Comparison of ENCODE assay signal across 13 mouse cellular contexts in genomic region chr17:50427331-50428003, GRCm38 (mm10).
DNase-seq lines count a peak whose midpoint lies in the region; ATAC-seq and TF ChIP-seq lines count a peak whose summit lies in the region.
"Had no signal": no experiment of that assay in that cellular context is flagged by ENCODE, and none has a peak within 500 bp of the region (broad histone marks: within the 10 kb centered on the region; RNA-seq: fewer than 3 reads in every experiment).

No protein-coding gene starts in this region.

- H3K27me3 ChIP-seq in hindbrain, embryonic 11.5 days (ENCODE audit: control insufficient read depth, insufficient read depth, low read length): no peaks in the 10 kb centered on the region
- H3K27me3 ChIP-seq in midbrain, postnatal 0 days (ENCODE audit: insufficient read depth, low read length): no peaks in the 10 kb centered on the region
- H3K27me3 ChIP-seq in intestine, postnatal 0 days (replicated peaks; ENCODE audit: control insufficient read depth, insufficient read depth, low read length): no peaks in the 10 kb centered on the region
- H3K27me3 ChIP-seq: limb, embryonic 15.5 days had no signal

- peak overlapping the region; percentile 16; the same call in 1 of the 2 replicates for H3K9ac ChIP-seq in hindbrain, embryonic 11.5 days (ENCODE audit: low read depth, low read length)
- H3K9ac ChIP-seq in midbrain, postnatal 0 days (replicated peaks; ENCODE audit: low read length, poor library complexity, severe bottlenecking): no peak overlapping the region
- no peak overlapping the region for H3K9ac ChIP-seq in intestine, postnatal 0 days (ENCODE audit: low read depth, low read length)
- H3K9ac ChIP-seq: limb, embryonic 15.5 days had no signal

- peak; percentile 90 for DNase-seq in R1 (ENCODE audit: low read depth, low spot score)
- peak; percentile 37 for DNase-seq in embryo, embryonic 10 days (ENCODE audit: low spot score)
- DNase-seq in hindbrain, embryonic 11.5 days (ENCODE audit: low spot score): peak; percentile 48
- DNase-seq in midbrain, postnatal 0 days (ENCODE audit: low spot score): peak; percentile 35
- DNase-seq in adrenal gland, adult 8-10 months: no peak
- no peak for DNase-seq in testis, postnatal 14 days (ENCODE audit: low spot score)
- no peak for DNase-seq in right cerebral cortex, postnatal 36 days (ENCODE audit: low spot score in 2 of 2)
- DNase-seq: adrenal gland, postnatal 14 days; lung, postnatal 4 days; thymus, postnatal 36 days had no signal

- 13% methylated on average over 10 of the region's 10 CpGs for whole genome bisulfite sequencing in hindbrain, embryonic 11.5 days
- WGBS in midbrain, postnatal 0 days: 7% methylated on average over 10 of the region's 10 CpGs
- WGBS in intestine, postnatal 0 days: 45% methylated on average over 10 of the region's 10 CpGs

- peak overlapping the region; percentile 32 for H3K4me2 ChIP-seq in hindbrain, embryonic 11.5 days (replicated peaks; ENCODE audit: low read depth, low read length)
- H3K4me2 ChIP-seq in midbrain, postnatal 0 days (ENCODE audit: low read depth, low read length, poor library complexity, severe bottlenecking): peak overlapping the region; percentile 15; the same call in 1 of the 2 replicates
- no peak overlapping the region for H3K4me2 ChIP-seq in intestine, postnatal 0 days (replicated peaks; ENCODE audit: low read depth)
- H3K4me2 ChIP-seq: limb, embryonic 15.5 days had no signal

- H3K9me3 ChIP-seq in hindbrain, embryonic 11.5 days (ENCODE audit: control insufficient read depth, low read length): no peaks in the 10 kb centered on the region
- no peaks in the 10 kb centered on the region for H3K9me3 ChIP-seq in midbrain, postnatal 0 days (ENCODE audit: low read length)
- no peaks in the 10 kb centered on the region for H3K9me3 ChIP-seq in intestine, postnatal 0 days (ENCODE audit: control insufficient read depth)
- H3K9me3 ChIP-seq: limb, embryonic 15.5 days had no signal

- peaks cover 4% of the 10 kb centered on the region for H3K4me1 ChIP-seq in hindbrain, embryonic 11.5 days (replicated peaks; ENCODE audit: control insufficient read depth, insufficient read depth, low read length)
- no peaks in the 10 kb centered on the region for H3K4me1 ChIP-seq in midbrain, postnatal 0 days (ENCODE audit: insufficient read depth, low read length)
- no peaks in the 10 kb centered on the region for H3K4me1 ChIP-seq in intestine, postnatal 0 days (replicated peaks; ENCODE audit: control insufficient read depth, insufficient read depth, low read length)
- H3K4me1 ChIP-seq: limb, embryonic 15.5 days had no signal

- no peak for TF ChIP-seq CTCF in midbrain, postnatal 0 days (IDR thresholded peaks at IDR 0.05)
- no peak for TF ChIP-seq CTCF in intestine, postnatal 0 days (IDR thresholded peaks at IDR 0.05; ENCODE audit: low read depth)

- H3K4me3 ChIP-seq in hindbrain, embryonic 11.5 days (ENCODE audit: low read depth, low read length): peak overlapping the region; percentile 10; the same call in 1 of the 2 replicates
- no peak overlapping the region for H3K4me3 ChIP-seq in midbrain, postnatal 0 days (ENCODE audit: low read depth, low read length)
- no peak overlapping the region for H3K4me3 ChIP-seq in intestine, postnatal 0 days (ENCODE audit: low read depth, low read length)
- H3K4me3 ChIP-seq: limb, embryonic 15.5 days had no signal

- H3K36me3 ChIP-seq in hindbrain, embryonic 11.5 days (ENCODE audit: control insufficient read depth, insufficient read depth, low read length): no peaks in the 10 kb centered on the region
- H3K36me3 ChIP-seq in midbrain, postnatal 0 days (ENCODE audit: insufficient read depth, low read length): no peaks in the 10 kb centered on the region
- no peaks in the 10 kb centered on the region for H3K36me3 ChIP-seq in intestine, postnatal 0 days (ENCODE audit: control insufficient read depth, insufficient read depth)
- H3K36me3 ChIP-seq: G1E; limb, embryonic 15.5 days had no signal

- peak; percentile 84 for ATAC-seq in hindbrain, embryonic 11.5 days (ENCODE audit: low FRiP score)
- no peak for ATAC-seq in midbrain, postnatal 0 days (ENCODE audit: low FRiP score)
- ATAC-seq in intestine, postnatal 0 days: no peak

- H3K27ac ChIP-seq in hindbrain, embryonic 11.5 days (ENCODE audit: low read depth, low read length): peak overlapping the region; percentile 68
- 0 out of 2 replicates have a peak overlapping the region, but pooled peaks have one; percentile 32 for H3K27ac ChIP-seq in midbrain, postnatal 0 days (ENCODE audit: low read depth, low read length)
- H3K27ac ChIP-seq in intestine, postnatal 0 days (ENCODE audit: low read depth, low read length): no peak overlapping the region
- H3K27ac ChIP-seq: limb, embryonic 15.5 days had no signal

Comparison
In these comparisons a context has a peak if more than half of its experiments do, and no peak if none do; other contexts are left out.
1. DNase-seq: peak in R1 (single experiment), embryo, embryonic 10 days (single experiment), hindbrain, embryonic 11.5 days (single experiment) and midbrain, postnatal 0 days (single experiment); none in adrenal gland, adult 8-10 months (single experiment), testis, postnatal 14 days (single experiment) and right cerebral cortex, postnatal 36 days (0 of 2).